Mouse (Mus musculus) gastrocnemius, postnatal 4 days (tissue): ENCODE results near the gene Ccn6. TPM values are rescaled to one million over a fixed set of nuclear protein-coding genes. Genes with fewer than 3 reads are reported as not detected.
A peak's percentile ranks its signal among the peaks of the same experiment; 100 is the strongest.
"Not testable (repeated sequence)": the region's sequence is repeated elsewhere in the genome, so short reads cannot be mapped to it uniquely, and the experiment has no call there.

Source experiments
- DNase-seq, 2 experiments: peaks; one replicate each; pipeline ENCODE4 v3.0.0; 2021 to 2022; ENCODE audit warnings: low spot score in 2 of 2, mixed read lengths in 2 of 2
- long read RNA-seq, 2 experiments: library from polyadenylated mRNA; stranded (forward); transcript quantifications; one replicate each; pipeline ENCODE4 v2.0.0; 2021
- total RNA-seq, 2 experiments: library from RNA; stranded (reverse); gene quantifications; 2 replicates each; pipeline ENCODE4 v1.2.3; 2021

The Ccn6 gene
- under 1 TPM; 0.31 to 0.32 TPM for total RNA-seq
- long read RNA-seq, experiment 1: 0 reads
- long read RNA-seq, experiment 2: 0 reads

DNA sequence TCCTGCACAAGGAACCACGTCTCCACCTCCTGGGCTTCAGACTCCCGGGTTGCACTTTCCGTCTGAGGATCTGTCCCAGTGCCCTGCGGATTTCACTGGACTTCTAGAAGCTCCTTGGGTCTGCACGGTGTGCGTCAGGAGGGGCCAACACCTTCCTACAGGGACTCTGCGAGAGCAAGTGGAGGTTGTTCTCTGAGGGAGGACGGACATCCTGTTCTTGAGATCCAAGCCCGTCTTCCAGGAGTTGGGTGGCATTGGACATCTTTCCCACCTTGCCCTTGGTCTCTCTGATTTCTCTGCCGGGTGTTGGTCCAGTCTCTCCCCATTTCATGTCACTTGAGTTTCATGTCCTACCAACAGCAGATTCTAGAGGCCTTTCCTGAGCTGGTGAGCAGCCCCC, at the start of gene Ccn6:
Gene Ccn6 (minus strand): TSS at position 101 of the 400 bp plus-strand sequence.
- DNase-seq: no peak

DNA sequence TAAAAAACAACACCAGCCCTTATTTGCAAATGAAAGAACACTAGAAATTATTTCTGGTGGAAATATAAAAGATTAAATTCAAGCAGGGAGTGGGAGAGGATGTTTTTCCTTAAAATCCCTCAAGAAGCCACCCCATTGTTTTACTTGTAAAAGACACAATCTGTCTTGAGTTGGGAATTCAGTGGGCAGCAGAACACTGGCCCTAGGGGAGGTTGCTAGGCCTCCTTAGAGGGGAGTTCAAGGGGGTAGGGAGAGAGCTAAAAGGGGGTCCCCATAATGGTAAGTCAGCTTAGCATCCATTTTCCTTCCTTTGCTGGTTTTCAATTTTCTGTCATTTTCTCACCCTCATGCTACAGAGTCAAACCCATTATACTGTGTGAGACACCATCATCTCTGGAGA, 46.4 kb upstream of the Ccn6 start:
- DNase-seq: no peak

DNA sequence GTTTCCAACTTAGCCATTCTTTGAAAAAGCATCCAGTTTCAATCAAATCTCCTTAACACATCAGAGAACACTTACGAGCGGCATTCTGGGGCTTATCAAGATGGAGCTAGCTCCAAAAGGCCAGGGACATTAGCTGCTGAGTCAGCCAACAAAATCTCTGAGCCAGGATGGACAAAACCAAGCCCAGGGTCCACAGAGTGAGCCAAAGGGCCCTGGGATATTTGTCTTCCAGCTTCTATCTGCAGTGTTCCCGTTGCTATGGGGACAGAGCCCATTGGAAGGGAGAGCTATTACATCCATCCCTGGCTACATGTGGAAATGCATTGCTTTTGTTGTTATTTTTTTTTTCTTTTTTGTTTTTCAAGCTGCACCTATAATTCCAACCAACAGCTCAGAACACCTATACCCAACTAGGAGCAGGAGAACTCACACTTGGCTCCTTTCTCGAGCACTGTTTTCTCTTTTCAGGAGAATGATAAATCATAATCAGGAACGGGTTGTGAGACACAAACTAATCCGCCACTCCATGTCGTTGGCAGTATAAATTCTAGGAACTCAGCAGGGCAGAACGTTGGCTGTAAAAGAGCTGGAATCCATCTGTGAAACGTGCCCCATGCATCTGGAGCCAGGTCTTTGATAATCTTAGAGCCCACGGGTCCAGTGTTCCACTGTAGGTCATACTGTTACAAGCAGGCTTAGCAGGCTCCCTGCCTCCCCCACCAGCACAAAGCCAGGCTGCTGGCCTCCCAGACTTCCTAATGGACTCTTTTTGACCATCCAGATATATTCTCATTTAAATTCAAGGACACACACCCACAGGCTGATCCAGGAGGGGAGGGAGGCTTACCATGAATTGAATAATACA, 45.8 kb upstream of the Ccn6 start:
- DNase-seq: peak in 1 of 2 experiments; percentile 42

DNA sequence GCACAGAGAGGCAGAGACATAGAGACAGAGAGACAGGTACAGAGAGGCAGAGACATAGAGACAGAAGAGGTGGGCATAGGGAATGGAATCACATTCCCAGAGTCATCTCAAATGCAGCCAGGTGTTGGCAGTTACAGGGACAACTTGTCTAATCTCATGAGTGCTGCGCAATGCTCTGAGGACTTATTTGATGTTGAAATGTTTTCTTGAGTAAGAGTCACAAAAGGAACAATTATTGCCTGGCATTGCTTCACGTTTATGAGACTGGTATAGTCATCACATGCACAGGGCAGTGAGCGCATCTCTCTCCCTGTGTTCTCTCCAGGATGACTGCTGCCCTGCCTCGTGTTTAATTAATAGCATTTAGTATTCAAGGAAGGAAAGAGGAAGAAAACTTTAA, 45.1 kb upstream of the Ccn6 start:
- no peak for DNase-seq

DNA sequence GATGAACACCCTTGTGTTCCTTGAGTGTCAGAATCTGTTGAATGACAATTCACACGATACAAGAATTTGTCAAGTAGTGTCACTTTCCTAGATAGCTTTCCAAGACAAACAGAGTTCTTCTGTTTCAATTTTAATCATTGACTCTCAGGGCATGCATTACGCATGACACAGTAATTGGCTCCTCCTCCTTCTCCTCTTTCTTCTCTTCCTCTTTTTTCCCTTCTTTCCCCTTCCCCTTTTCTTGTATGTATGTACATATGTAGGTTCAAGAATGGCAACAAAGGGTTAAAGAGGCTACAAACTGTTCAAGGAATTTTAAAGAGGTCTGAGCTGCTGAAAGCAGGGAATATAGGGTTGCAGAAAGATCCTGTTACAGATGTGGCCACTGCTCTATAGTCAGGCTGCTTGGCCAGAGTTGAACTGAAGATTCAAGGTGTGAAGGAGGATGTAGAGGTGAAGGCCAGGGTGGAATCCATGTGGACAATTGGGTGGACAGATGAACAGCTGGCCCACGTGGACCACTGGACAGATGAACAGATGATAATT, 43.8 kb upstream of the Ccn6 start:
- DNase-seq: no peak

DNA sequence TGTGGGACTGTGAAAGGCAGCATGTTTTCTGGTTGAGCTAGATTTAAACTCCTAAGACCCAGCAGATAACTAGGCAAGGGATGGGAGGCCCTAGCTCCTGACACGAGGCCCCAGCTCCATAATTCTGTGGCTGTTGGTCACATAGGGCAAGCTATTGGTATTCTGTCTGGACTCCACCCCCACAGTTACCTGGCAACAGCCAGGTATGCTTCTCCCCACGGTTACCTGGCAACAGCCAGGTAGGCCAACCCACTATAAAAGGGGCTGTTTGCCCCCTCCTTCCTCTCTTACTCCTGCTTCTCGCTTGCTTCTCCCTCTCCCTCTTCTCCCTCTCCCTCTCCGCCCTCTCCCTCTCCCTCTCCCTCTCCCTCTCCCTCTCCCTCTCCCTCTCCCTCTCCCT, 38.9 kb upstream of the Ccn6 start:
- no peak for DNase-seq

DNA sequence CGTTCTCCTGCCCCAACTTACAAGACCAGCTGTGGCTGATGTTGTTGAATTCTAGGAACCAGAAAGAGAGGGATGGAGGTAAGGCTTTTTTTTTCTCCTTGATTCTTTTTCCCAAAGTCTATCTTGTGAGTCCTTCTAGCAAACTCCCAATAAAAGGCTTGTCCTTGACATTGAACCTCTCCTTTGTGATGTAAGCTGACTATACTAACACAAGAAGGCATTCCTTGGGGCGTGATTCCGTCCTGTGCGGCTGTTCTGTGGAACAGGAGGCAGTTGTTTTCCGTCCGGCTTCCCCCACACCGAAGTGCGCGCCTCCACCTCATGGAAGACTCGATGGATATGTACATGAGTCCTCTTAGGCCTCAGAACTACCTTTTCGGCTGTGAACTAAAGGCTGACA, 34.6 kb upstream of the Ccn6 start:
- DNase-seq: not testable (repeated sequence)

DNA sequence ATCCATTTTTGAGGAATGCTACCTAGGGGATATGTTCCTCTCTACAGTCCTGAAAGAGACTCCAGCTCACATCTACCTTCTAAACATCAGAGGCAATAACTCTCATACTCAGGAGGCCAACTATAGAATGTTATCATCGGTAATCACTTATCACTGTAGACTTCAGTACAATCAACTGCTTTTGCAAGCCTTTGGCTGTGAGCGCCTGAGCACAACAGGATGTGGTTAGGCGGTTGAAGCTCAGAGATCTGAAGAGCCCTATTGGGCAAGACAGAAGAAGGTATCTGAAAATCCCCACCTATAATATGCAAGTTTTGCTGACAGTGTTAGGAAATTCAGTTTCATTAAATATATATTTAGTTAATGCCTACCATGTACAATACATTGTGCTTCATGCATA, 29.1 kb upstream of the Ccn6 start:
- no peak for DNase-seq

DNA sequence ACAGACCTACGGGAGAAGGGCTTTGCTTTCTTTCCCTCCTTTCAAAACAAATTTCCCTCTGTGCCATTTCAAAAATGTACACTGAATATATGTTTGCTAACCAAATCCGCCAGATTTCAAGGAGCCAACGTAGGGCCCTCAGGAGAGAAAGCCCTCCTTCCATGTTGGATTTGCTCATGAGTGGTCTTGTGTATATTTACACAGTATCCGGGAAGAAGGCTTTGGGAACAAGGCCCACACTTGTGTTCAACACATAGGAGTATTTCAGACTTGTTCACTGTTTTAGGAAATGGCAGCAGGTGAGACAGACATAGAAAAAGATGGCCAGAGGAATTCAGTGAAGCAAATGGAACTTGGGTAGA, 21.9 kb upstream of the Ccn6 start:
- no peak for DNase-seq

DNA sequence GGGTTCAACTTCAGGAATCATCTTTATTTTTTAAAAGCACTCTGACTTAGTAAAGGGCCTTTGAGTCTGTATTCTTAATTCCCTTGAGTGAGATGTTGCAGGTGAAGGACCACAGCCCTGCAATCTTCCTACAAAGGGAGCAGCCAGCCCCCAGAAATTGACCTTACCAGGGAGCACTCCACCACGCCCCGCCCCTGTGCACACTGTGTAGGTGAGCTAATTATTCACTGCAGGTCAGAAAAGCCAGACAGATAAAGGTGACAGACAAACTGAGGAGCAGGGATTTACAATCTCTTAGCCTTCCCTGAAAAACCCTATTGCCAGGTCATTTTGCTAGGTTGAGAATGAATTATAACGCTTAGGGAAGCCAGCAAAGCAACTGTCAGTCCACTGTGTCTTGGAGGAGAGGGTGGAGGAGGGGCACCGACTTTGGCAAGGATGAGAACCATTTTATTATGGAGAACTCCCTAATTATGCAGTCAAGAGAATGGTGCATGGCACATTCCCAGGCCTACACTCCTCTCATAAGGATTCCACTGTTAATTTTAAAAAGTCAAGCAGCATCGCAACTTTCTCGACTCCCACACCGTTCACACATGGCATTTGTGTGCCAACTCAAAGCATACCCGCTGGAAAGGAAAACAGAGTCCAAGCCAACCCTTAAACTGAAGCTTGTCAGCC, 21.4 kb upstream of the Ccn6 start:
- no peak for DNase-seq

DNA sequence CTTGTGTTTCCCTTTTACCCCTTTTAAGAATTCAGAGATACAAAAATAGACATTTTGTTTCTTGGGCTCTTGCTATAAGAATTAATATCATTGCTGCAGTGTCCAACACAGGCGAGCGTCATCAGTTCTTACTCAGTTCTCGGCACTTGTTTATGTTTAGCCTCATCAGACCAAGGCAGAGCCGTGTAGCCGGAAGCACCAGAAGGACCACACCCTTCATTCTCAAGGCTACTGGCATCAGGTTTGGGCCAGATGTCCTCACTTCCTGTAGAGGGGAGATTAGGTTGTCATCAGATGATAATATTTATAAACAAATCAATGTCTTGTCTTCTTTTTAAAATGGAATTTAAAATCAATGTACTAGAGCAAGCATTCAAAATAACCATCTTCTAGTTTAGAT, 13.4 kb upstream of the Ccn6 start:
- DNase-seq: no peak

DNA sequence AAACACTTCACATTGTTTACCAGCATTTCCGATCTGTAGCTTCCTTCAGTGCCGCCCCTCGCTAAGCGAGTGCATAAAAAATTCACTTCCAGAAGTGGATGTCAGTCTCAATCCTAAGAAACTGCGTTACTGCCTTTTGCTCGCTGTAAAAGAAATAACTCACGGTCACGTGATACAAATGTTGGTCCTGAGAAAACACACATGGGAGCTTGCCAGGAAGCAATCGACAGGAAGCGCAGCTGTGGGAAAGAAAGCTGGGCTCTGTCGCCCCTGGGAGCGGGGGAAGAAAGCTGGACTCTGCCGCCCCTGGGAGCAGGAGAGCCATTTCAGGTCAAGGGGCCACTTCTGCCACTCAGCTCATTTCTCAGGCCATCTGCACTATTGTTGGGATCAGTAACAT, 9.5 kb upstream of the Ccn6 start:
- peak; percentile 33 to 72 for DNase-seq

DNA sequence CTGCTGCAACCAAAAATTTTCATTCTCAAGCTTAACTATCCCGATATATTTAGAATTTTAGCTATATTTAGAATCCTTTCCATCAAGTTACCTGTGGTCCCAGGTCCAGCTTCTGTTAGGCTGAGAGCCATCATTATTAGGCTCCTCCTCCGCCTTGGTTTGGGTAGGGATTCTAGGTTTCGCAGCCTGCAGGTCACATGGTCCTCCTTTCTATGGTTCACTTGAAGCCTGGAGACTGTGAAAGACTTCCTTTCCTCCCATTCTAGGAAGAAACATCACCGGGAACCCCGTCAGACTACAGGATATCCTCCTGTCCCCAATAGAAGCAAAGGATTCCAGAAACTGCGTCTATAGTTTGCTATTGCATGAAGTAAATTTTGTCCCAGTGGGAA, 8.9 kb upstream of the Ccn6 start:
- DNase-seq: no peak

DNA sequence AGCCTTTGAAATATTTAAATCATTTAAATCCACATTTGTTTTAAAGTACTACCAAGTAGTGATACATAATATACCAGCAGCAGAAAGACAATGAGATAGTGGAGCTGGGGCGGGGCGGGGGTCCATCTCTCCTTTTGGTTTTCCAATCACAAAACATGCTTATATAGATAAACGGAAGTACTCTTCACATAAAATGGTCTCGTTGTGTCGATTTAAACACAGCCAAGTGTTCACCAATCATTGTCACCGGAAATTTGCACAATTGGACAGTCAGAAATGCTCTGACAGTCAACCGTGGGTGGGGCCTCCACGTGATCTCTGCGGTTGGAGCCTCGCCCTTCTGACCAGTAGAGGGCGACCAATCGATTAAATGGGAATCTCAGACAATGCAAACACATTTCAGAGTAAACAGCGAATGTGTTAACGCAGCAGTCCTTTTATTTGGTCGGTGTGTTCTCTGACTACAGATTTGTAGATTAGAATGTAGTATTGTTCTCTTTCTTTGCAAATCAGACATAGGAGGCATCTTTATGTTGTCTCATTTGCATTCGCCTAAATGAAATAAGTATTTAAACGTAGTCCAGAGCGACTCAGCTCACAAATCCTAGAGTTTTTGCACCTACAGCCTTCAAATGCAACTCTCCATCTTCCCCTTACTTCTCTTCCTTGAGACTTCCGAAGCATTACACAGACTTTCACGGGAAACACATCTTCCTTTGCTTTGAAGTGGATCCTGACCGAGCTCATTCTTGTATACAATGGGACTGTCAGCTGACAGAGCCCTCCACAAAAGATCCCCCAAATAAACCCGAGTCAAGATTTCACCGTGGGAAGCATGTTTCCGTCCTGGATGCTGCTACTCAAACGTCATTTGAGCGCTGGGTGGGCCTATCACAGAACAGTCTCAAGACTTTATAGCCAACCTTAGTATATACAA, 8.3 kb upstream of the Ccn6 start:
- DNase-seq: peak; percentile 62 to 87

DNA sequence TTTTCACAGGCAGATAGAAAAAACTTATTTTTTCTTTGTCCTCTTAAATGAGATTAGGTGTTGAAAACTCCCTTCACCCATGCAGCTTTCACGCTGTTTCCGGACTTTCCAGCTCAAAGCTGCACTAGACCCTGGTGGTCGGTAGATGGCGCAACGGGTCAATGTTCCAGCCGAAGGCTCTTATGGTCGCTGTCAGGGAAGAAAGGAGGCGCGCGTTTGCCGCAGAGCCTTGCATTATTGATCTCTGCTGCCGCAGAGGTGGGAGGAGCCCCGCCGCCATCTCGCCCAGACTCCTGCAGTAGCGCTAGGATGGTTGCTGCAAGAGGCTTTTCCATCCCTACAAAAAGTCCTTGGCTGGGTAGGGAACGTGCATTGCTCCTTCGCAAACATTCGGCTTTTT, 7.5 kb upstream of the Ccn6 start:
- DNase-seq: peak; percentile 80 to 90

DNA sequence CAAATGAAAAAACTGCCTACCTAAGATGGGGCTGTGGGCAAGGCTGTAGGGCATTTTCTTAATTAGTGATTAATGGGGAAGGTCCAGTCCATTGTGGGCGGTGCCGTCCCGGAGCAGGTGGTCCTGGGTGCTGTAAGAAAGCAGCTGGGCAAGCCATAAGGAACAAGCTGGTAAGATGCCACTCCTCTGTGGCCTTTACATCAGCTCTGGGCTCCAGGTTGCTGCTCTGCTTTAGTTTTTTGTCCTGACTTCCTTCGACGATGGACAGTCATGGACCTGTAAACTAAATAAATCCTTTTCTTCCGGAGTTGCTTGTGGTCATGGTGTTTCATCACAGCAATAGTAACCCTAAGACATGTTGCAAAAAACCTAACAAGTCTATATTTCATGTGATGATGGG, 7.1 kb upstream of the Ccn6 start:
- DNase-seq: no peak

DNA sequence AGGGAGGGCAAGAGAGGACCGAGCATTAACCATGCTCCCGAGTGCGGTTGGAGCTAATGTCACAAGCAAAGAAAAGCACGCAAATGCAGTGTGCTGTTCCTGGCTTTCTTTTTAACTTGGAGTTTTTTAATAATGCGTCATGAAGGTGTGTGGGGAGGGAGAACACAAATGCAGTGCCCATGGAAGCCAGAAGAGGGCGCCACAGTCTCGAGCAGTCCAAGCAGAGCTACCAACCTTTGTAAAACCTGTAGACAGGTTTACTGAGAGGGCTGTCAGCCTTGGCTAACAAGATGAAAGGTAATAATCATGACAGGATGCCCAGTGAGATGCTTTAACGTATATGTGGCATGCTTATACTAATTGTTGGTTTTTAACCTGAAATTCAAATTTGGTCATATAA, 6.6 kb upstream of the Ccn6 start:
- peak; percentile 37 to 48 for DNase-seq

DNA sequence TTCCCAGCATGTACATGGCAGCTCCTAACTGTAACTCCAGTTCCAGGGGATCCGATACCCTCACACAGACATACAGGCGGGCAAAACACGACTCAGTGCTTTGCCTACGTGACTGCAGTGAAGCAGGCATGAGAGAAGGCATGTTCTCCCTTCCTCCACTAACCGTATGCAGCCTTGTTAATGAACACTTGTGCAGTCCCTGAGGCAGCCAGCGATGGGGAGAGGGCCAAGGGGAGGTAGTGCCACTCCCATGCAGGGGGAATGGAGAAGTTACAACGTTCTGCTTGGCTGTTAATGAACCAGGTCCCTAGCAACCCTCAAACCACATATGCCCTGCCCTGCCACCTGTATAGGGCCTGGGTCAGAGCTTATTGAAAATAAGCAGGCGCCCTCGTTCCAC, 6.0 kb upstream of the Ccn6 start:
- no peak for DNase-seq

DNA sequence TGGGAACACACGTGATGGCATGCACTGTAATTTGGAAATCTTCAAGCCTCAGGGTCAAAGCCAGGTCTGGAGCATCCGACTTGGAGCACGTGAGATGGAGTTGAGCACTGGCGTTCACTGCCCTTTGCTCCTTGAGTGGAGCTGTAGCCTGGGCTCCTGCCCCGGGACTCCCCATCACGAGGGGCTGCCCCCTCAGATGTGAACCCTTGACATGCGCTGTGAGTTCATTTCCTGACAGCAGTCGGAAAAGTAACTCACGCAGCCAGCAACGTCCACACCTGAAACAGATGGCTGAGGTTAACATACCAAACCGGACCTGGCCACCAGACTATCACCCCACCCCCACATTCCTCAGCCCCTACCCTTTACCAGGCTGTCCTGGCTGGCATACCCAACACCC, 4.0 kb upstream of the Ccn6 start:
- no peak for DNase-seq

DNA sequence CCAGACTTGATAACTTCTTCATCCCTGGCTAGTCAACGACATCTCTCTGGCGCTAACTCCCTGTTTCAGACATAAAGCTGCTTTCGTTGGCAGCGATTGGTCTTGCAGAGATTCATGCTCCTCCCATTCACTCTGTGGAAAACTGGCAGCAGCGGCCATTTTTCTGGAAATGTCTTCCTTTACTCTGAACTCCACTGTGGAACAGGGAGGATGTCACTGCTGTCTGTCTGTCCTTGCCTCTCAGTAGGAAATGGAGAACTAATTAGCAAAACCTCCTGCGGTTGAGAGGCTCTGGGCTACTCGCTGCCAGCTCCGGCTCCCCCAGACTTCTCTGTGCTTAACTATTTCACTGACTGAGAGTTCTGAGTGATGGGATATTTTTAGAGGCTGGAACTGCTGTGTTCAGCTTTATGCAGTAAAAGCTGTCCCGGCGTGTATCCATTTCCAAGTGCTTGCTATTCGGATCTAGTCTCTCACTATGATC, 2.1 kb upstream of the Ccn6 start:
- peak in 1 of 2 experiments; percentile 60 for DNase-seq
